Mouse (Mus musculus): ENCODE data around the gene Clec4g.

DNA sequence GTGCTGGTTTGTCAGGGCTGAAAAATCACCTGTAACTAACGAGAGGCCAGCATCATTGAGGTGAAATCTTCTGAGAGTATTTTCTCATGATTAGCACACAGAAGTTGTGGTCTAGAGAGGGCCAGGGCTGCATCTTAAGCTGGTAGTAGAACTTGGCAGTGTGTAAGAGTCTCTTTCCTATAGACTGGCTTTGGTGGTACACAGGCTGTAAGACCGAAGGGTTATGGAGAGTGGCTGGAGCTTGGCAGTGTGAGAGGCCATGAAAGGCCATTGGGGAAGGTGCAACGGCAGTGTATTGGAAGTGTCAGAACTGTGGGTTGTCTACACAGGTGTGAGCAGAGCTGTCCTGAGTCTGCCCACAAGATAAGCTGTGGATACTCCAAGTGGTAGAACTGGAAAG, 10.1 kb downstream of the Clec4g start:
- TF ChIP-seq CTCF (IDR thresholded peaks at IDR 0.05; ENCODE audit: borderline replicate concordance, insufficient read depth, low read depth, low read length) = no peak
- TF ChIP-seq POLR2A (IDR thresholded peaks at IDR 0.05; ENCODE audit: borderline replicate concordance, insufficient read depth, low read length) = no peak

Measured in cerebellum, adult 2 months (tissue).